Mouse (Mus musculus) liver, adult (tissue): ENCODE data around the gene Tgfbr1.

Experiments
- GATA4 ChIP-seq: IDR thresholded peaks from 2 replicates; pipeline ENCODE4 v1.6.1; 2014; ENCODE audit warnings: mild to moderate bottlenecking, low read length; ENCODE audit not compliant: insufficient replicate concordance

Tgfbr1 gene

GRCm38 (mm10) chr4:47330378-47331052 is 22.5 kb upstream of the Tgfbr1 start:
- TF ChIP-seq GATA4 = no peak

GRCm38 (mm10) chr4:47332812-47333343 is 20.1 kb upstream of the Tgfbr1 start:
- no peak for TF ChIP-seq GATA4

- TF ChIP-seq GATA4 = no peak
Measured at GRCm38 (mm10) chr4:47333541-47333940, 19.5 kb upstream of the Tgfbr1 start.

- no peak for TF ChIP-seq GATA4
Measured at GRCm38 (mm10) chr4:47336941-47337600, 16.0 kb upstream of the Tgfbr1 start.

GRCm38 (mm10) chr4:47342632-47343031 is 10.4 kb upstream of the Tgfbr1 start:
- TF ChIP-seq GATA4 = no peak

- TF ChIP-seq GATA4 = no peak
Measured at GRCm38 (mm10) chr4:47347022-47347421, 6.0 kb upstream of the Tgfbr1 start.

GRCm38 (mm10) chr4:47349759-47350158 is 3.3 kb upstream of the Tgfbr1 start:
- no peak for TF ChIP-seq GATA4

- TF ChIP-seq GATA4 = no peak
Measured at GRCm38 (mm10) chr4:47351386-47352049, 1.5 kb upstream of the Tgfbr1 start.

GRCm38 (mm10) chr4:47352061-47352661 is 861 bp upstream of the Tgfbr1 start:
- no peak for TF ChIP-seq GATA4

- no peak for TF ChIP-seq GATA4
Measured at GRCm38 (mm10) chr4:47353416-47354111, 542 bp downstream of the Tgfbr1 start.

- TF ChIP-seq GATA4 = no peak
Measured at GRCm38 (mm10) chr4:47354304-47354703, 1.3 kb downstream of the Tgfbr1 start.

- no peak for TF ChIP-seq GATA4
Measured at GRCm38 (mm10) chr4:47362662-47363061, 9.6 kb downstream of the Tgfbr1 start.

- TF ChIP-seq GATA4 = no peak
Measured at GRCm38 (mm10) chr4:47363134-47363533, 10.1 kb downstream of the Tgfbr1 start.

- TF ChIP-seq GATA4 = no peak
Measured at GRCm38 (mm10) chr4:47368717-47369116, 15.7 kb downstream of the Tgfbr1 start.

- no peak for TF ChIP-seq GATA4
Measured at GRCm38 (mm10) chr4:47378716-47379115, 25.7 kb downstream of the Tgfbr1 start.
